Mouse (Mus musculus) naive thymus-derived CD4-positive, alpha-beta T cell, adult 2 months (primary cell): ENCODE results near the gene Rapgef1.
"Not testable (repeated sequence)": the region's sequence is repeated elsewhere in the genome, so short reads cannot be mapped to it uniquely, and the experiment has no call there.

Experiments
- DNase-seq: peaks from one replicate; pipeline ENCODE4 v3.0.0-alpha.2; 2011; ENCODE audit warnings: low read depth

Gene Rapgef1

GRCm38 (mm10) chr2:29623247-29624090 is 3.9 kb downstream of the Rapgef1 start:
- DNase-seq: no peak

- peak; percentile 55 for DNase-seq
Measured at GRCm38 (mm10) chr2:29624091-29624608, 4.6 kb downstream of the Rapgef1 start.

GRCm38 (mm10) chr2:29624739-29625138 is 5.2 kb downstream of the Rapgef1 start:
- peak; percentile 66 for DNase-seq

GRCm38 (mm10) chr2:29625573-29626200 is 6.2 kb downstream of the Rapgef1 start:
- DNase-seq: no peak

GRCm38 (mm10) chr2:29627337-29627736 is 7.8 kb downstream of the Rapgef1 start:
- no peak for DNase-seq

- no peak for DNase-seq
Measured at GRCm38 (mm10) chr2:29628186-29628585, 8.7 kb downstream of the Rapgef1 start.

GRCm38 (mm10) chr2:29628763-29629181 is 9.3 kb downstream of the Rapgef1 start:
- no peak for DNase-seq

GRCm38 (mm10) chr2:29629311-29629710 is 9.8 kb downstream of the Rapgef1 start:
- no peak for DNase-seq

- DNase-seq: no peak
Measured at GRCm38 (mm10) chr2:29630141-29630771, 10.7 kb downstream of the Rapgef1 start.

GRCm38 (mm10) chr2:29631020-29631419 is 11.5 kb downstream of the Rapgef1 start:
- no peak for DNase-seq

- DNase-seq: not testable (repeated sequence)
Measured at GRCm38 (mm10) chr2:29631564-29632167, 12.1 kb downstream of the Rapgef1 start.

- peak; percentile 60 for DNase-seq
Measured at GRCm38 (mm10) chr2:29632168-29632662, 12.7 kb downstream of the Rapgef1 start.

- DNase-seq: no peak
Measured at GRCm38 (mm10) chr2:29633101-29633554, 13.6 kb downstream of the Rapgef1 start.

GRCm38 (mm10) chr2:29633782-29634181 is 14.3 kb downstream of the Rapgef1 start:
- no peak for DNase-seq

GRCm38 (mm10) chr2:29634541-29634940 is 15.0 kb downstream of the Rapgef1 start:
- DNase-seq: no peak

GRCm38 (mm10) chr2:29635966-29636507 is 16.5 kb downstream of the Rapgef1 start:
- DNase-seq: no peak

- DNase-seq: peak; percentile 44
Measured at GRCm38 (mm10) chr2:29637528-29637927, 18.0 kb downstream of the Rapgef1 start.

GRCm38 (mm10) chr2:29639377-29639776 is 19.9 kb downstream of the Rapgef1 start:
- no peak for DNase-seq

GRCm38 (mm10) chr2:29639953-29640743 is 20.6 kb downstream of the Rapgef1 start:
- no peak for DNase-seq

GRCm38 (mm10) chr2:29641707-29642106 is 22.2 kb downstream of the Rapgef1 start:
- DNase-seq: no peak

- no peak for DNase-seq
Measured at GRCm38 (mm10) chr2:29643418-29643817, 23.9 kb downstream of the Rapgef1 start.
